Mouse (Mus musculus) thymus, adult 2 months (tissue): ENCODE measurements around the gene Mpig6b.

Experiments used
- CTCF ChIP-seq: fragments of 200-500 bp; IDR thresholded peaks from 2 replicates; pipeline ENCODE4 v1.5.1; 2012; ENCODE audit warnings: mild to moderate bottlenecking, control low read depth, low read length, moderate library complexity, borderline replicate concordance; ENCODE audit not compliant: control insufficient read depth, poor library complexity, insufficient read depth; ENCODE audit errors: extremely low read depth
- POLR2A ChIP-seq: fragments of 200-500 bp; IDR thresholded peaks from 2 replicates; pipeline ENCODE4 v1.6.1; 2012; ENCODE audit warnings: mild to moderate bottlenecking, low read length, control low read depth, moderate library complexity; ENCODE audit not compliant: control insufficient read depth, poor library complexity, insufficient read depth; ENCODE audit errors: extremely low read depth

DNA sequence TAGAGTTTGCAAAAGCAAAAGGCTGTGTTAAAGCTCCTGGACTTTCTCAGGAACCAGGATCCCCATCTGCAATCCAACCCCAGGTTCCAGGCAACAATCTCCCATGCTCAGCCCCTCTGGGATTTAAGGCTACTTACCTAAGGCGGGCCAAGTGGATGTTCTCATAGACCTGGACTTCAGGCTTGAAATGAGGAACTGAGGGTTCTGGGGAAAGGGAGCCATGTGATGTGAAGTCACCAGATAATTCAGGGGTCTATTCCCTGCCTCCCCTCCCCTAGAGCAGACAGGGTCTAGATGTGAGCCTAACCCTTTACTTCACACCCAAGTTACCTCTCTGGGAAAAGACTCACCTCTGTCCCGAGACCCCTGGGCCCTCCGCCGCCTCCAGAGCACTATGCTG lies 14.7 kb upstream of the Mpig6b start:
- TF ChIP-seq POLR2A (no peak), CTCF (no peak)
